Mouse (Mus musculus) liver, adult (tissue): ENCODE results near the gene Lrpprc.

ENCODE experiments used
- GATA4 ChIP-seq: IDR thresholded peaks from 2 replicates; pipeline ENCODE4 v1.6.1; 2014; ENCODE audit warnings: mild to moderate bottlenecking, low read length; ENCODE audit not compliant: insufficient replicate concordance

The Lrpprc gene

GRCm38 (mm10) chr17:84790447-84791098, at the start of gene Lrpprc:
Gene Lrpprc (minus strand): TSS chr17:84790789.
- 0 out of 2 replicates have a peak, but pooled peaks have one; percentile 4 for TF ChIP-seq GATA4

DNA sequence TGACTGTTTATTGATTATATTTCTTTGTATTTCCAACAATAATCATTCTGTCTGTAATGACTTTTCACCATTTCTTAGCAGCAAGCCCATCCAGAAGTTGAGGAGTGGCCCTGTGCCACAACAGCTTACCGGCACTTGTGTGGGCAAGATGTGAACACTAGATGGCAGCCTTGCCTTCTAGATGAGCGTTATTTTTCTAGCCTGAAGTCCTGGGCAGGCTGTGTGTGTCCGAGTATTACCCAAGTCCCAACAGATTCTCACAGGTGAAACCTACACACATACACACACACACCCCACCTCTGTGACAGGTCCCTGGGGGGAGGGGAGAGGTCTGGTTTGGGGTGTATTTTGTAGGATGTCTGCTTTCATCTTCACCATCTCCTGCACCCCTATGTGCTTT, 47.2 kb upstream of the Lrpprc start:
- no peak for TF ChIP-seq GATA4

DNA sequence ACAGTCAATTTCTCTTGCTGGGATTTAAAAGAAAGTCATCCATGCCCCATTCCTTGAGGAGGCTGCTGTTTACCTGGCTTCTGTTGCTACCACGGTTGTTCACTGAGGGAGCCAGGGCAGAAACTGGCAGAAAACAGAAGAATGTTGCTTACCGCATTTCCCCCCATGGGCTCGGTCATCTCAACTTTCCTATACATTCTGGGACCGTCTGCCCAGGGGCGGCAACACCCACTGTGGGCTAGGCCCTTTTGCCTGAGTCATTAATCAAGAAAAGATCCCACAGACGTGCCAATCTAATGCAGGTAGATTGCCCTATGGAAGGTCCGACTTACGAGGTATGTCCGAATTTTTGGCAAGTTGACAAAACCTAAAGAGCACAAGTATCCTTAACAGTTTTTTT, 44.7 kb upstream of the Lrpprc start:
- no peak for TF ChIP-seq GATA4

GRCm38 (mm10) chr17:84832346-84832745, 41.8 kb upstream of the Lrpprc start:
- no peak for TF ChIP-seq GATA4

GRCm38 (mm10) chr17:84828301-84828700, 37.7 kb upstream of the Lrpprc start:
- no peak for TF ChIP-seq GATA4

- no peak for TF ChIP-seq GATA4
Measured at GRCm38 (mm10) chr17:84820603-84821002, 30.0 kb upstream of the Lrpprc start.

DNA sequence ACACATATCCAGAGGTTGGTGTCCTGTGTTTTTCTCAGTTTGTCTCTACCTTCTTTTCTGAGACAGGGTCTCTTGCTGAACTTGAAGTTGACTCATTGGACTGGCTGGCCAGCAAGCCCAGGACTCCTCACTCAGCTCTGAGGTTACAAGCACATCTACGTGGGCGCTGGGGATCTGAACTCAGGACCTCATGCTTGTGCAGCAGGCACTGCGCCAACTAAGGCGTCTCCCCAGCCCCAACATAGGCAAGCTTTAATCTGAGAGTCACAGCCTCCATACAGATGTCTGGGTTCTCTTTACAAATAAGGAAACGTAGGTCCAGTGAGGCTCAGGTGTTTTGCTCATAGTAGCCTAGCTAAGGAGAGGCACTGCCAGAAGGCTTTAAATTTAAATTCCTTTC, 27.8 kb upstream of the Lrpprc start:
- TF ChIP-seq GATA4, result no peak

DNA sequence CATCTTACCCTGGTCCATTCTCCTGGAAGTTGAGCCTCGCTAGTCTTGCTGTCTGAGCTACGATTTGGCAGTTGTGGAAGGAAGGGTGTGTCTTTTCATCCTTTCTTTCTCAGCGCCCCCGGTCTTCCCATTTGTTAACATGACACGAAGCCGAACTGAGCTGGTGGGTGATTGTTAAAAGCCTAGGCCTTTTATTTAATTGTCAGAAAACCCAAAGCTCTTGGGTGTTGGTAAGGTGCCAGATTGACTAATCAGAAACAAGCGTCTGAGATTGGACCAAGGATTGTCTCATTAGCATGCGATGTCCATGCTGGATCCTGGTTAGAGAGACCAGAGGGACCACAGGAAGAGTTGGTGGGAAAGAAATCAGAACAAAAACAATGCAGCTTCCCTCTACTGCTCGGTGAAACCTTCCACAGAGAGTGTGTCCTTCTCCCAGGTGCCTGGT, 25.4 kb upstream of the Lrpprc start:
- no peak for TF ChIP-seq GATA4

DNA sequence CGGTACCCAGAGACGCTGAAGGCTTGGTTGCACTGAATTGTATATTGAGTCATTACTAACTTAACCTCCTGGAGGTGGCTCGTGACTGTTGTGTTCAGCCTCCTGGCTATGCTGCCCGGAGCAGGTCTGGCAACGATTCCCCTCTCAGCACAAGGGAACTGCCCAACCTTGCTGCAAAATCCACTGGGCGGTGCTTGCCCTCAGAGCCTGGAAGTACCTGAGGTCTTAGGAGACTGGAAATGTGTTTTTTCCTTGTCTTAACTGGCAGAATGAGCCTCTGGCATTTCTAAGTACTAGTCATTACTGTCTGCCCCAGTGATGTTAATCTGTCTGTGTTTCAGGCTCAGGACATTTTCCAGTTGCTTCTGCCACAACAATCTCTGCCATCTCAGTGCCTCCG, 24.3 kb upstream of the Lrpprc start:
- TF ChIP-seq GATA4, result no peak

DNA sequence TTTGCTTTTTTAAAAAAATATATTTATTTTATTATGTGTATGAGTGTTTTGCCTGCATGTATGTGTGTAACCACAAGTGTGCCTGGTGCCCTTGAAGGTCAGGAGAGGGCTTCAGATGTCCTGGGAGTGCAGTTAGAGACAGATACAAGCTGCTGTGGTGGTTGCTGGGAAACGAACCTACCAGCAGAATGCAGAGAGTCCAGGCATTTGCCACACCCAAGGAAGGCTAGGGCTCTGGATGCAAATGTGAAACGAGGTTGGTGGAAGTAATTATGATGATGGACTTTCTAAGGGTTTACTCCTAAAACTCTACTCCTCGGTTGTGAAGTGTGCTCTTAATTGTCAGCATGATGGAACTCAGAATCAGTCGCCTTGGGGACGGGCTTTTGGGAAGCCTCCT, 1.4 kb upstream of the Lrpprc start:
- TF ChIP-seq GATA4, result no peak

GRCm38 (mm10) chr17:84791156-84791555, 567 bp upstream of the Lrpprc start:
- TF ChIP-seq GATA4, result no peak

DNA sequence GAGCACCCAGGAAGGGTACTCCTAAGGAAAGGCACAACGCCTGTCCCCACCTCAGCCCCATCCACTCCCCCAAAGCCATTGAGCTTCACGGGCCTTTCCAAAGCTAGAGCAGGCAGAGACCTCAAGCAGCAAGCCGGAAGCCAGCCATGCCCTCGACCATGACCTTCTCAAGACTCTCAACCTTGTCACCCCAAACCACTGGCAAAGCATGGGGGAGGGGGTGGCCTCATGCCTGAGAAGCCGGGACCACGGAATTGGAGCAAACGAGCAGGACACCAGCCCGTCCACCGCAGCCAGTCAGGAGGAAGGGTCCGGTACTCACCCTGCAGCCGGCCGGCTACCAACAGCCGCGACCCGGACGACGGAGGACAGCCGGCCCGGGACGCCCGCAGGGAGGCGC, 546 bp downstream of the Lrpprc start:
- TF ChIP-seq GATA4, result no peak

GRCm38 (mm10) chr17:84788376-84789125, 2.0 kb downstream of the Lrpprc start:
- TF ChIP-seq GATA4, result no peak

DNA sequence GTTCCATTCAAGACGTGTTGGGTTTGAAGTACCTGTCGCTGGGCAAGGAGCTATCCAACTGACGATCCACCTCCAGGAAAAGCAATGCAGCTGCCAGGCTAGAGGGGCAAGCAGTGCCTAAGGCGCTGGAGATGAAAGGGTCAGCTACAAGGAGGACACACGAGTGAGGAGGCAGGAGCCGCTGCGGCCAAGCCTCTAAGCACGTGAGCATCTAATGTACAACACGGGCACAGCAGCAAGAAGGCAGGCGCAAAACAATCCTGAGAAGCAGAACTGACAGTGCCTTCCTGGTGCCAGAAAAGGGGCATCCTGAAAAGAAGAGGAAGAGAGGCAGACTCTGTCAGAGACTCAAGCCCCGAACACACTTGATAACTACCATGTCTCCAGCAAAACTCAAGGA, 3.1 kb downstream of the Lrpprc start:
- TF ChIP-seq GATA4, result no peak

- no peak for TF ChIP-seq GATA4
Measured at GRCm38 (mm10) chr17:84786911-84787310, 3.7 kb downstream of the Lrpprc start.

GRCm38 (mm10) chr17:84785176-84785575, 5.4 kb downstream of the Lrpprc start:
- TF ChIP-seq GATA4, result no peak
